Mouse (Mus musculus) hindbrain, embryonic 10.5 days (tissue): ENCODE data around the gene Adam1a. TPM values are rescaled to one million over a fixed set of nuclear protein-coding genes. Genes with fewer than 3 reads are reported as not detected.

ENCODE experiments used
- polyA plus RNA-seq: library from polyadenylated mRNA; unstranded; fragments of >200 nt; fragmentation: Nextera tagmentation; extraction: Ambion mirVana; gene quantifications from 2 replicates; pipeline ENCODE4 v1.2.1, GENCODE M21; 2016

Gene Adam1a
- polyA plus RNA-seq, 1 experiment from 2014 or later: 2.2 TPM

Other genes starting within 250 kb of the Adam1a start
- 70.8 and 96.2 TPM in 2 replicates for gene Trafd1, start 159.8 kb downstream of the Adam1a start, polyA plus RNA-seq
- gene Naa25, start 147.5 kb downstream of the Adam1a start, polyA plus RNA-seq: 44.1 and 54.2 TPM in 2 replicates
- 0.78 and 0.93 TPM in 2 replicates for gene Tmem116, start 93.6 kb downstream of the Adam1a start, polyA plus RNA-seq
- gene Erp29, start 93.0 kb downstream of the Adam1a start, polyA plus RNA-seq: 143 and 148 TPM in 2 replicates
- gene Adam1b, start 42.0 kb downstream of the Adam1a start, polyA plus RNA-seq: 0.08 TPM in 1 of 2 replicates, not detected in the other
- gene Gm42878, start within 50 bp of the Adam1a start, polyA plus RNA-seq: not detected in 2 replicates
- gene Mapkapk5, start 423 bp upstream of the Adam1a start, polyA plus RNA-seq: 48.8 and 53.9 TPM in 2 replicates
- 123 and 124 TPM in 2 replicates for gene Aldh2, start 48.3 kb upstream of the Adam1a start, polyA plus RNA-seq
- 1.9 TPM in 2 replicates for gene Acad12, start 73.5 kb upstream of the Adam1a start, polyA plus RNA-seq
- 3.0 and 3.5 TPM in 2 replicates for gene Acad10, start 115.0 kb upstream of the Adam1a start, polyA plus RNA-seq
- gene Brap, start 115.1 kb upstream of the Adam1a start, polyA plus RNA-seq: 41.6 and 41.9 TPM in 2 replicates
- 38.6 and 42.0 TPM in 2 replicates for gene Atxn2, start 165.9 kb upstream of the Adam1a start, polyA plus RNA-seq